Mouse (Mus musculus) hindbrain, embryonic 10.5 days (tissue): ENCODE data around the gene Mark1. TPM values are rescaled to one million over a fixed set of nuclear protein-coding genes. Genes with fewer than 3 reads are reported as not detected.

Experiments
- DNase-seq: peaks from one replicate; pipeline ENCODE4 v3.0.0-alpha.2; 2017; ENCODE audit warnings: low spot score
- H3K27ac ChIP-seq: fragments of 300-500 bp; sonication (generic); 2 replicates; pipeline ENCODE4 v1.5.1; 2016; ENCODE audit warnings: mild to moderate bottlenecking, moderate library complexity
- H3K27me3 ChIP-seq: fragments of 300-500 bp; sonication (generic); 2 replicates; pipeline ENCODE4 v1.6.1; 2016; ENCODE audit warnings: mild to moderate bottlenecking; ENCODE audit not compliant: poor library complexity, insufficient read depth, severe bottlenecking
- H3K36me3 ChIP-seq: fragments of 300-500 bp; sonication (generic); 2 replicates; pipeline ENCODE4 v1.6.1; 2016; ENCODE audit warnings: mild to moderate bottlenecking, moderate library complexity
- H3K4me1 ChIP-seq: fragments of 300-500 bp; sonication (generic); replicated peaks from 2 replicates; pipeline ENCODE4 v1.6.1; 2016; ENCODE audit warnings: mild to moderate bottlenecking
- H3K4me3 ChIP-seq: fragments of 300-500 bp; sonication (generic); 2 replicates; pipeline ENCODE4 v1.5.1; 2016; ENCODE audit warnings: mild to moderate bottlenecking, moderate library complexity
- H3K9me3 ChIP-seq: fragments of 300-500 bp; sonication (generic); 2 replicates; pipeline ENCODE4 v1.6.1; 2016; ENCODE audit warnings: mild to moderate bottlenecking, moderate library complexity
- WGBS: fragments of 180-500 bp; shearing (Covaris S2); methylation state at CpG from one replicate; pipeline ENCODE4 v1.1.7; 2016; 5-methylcytosine and 5-hydroxymethylcytosine counted together
- polyA plus RNA-seq: library from polyadenylated mRNA; unstranded; fragments of >200 nt; fragmentation: Nextera tagmentation; extraction: Ambion mirVana; gene quantifications from 2 replicates; pipeline ENCODE4 v1.2.1, GENCODE M21; 2016

Mark1 gene
- polyA plus RNA-seq, 1 experiment from 2014 or later, result 3.8 TPM

DNA sequence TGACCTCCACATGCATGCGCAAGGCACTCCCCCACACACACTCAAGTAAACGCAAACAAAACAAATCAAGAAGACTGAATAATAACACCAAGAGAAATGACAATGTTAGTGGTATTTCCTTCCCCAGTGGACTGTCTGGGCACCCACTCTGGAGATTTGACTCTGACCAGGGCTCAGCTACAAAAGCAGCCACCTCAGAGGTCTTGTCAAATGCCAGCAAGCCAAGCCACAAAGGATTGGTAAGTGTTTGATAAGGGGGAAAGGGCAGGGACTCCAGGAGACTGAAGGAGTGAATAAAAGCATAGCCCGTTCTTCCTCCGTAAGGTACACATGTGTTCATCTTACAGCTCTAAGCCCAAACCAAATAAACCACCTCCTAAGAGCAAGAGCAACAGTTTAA is 4.0 kb downstream of the Mark1 start:
- Histone ChIP-seq H3K36me3 (no peaks in the 10 kb centered on the region), H3K4me3 (no peak overlapping the region), H3K9me3 (no peaks in the 10 kb centered on the region), H3K27me3 (peaks cover 3% of the 10 kb centered on the region; the same call in 1 of the 2 replicates), H3K4me1 (peaks cover 36% of the 10 kb centered on the region), H3K27ac (no peak overlapping the region)
- WGBS, result 65% methylated on average over 4 of the region's 4 CpGs
- no peak for DNase-seq

DNA sequence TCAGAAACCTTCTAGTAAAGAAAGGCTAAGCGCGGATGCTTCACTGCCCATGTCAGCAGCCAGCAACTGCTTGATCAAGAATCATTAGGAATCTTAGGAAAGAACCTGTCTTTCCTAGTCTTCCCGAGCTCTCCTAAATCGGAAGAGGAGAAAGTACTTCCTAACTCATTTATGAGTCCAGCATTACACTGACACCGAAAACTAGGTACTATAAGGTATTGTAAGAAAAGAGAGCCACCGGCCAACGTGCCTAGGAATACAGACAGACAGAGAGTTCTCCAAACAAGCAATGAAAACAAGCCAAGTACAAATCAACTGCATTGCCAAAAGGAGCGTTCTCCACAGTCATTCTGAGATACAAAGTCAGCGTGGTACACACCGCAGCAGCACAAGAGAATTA is 8.2 kb downstream of the Mark1 start:
- Histone ChIP-seq H3K4me3 (no peak overlapping the region), H3K4me1 (peaks cover 41% of the 10 kb centered on the region), H3K9me3 (no peaks in the 10 kb centered on the region), H3K27me3 (no peaks in the 10 kb centered on the region), H3K27ac (no peak overlapping the region), H3K36me3 (no peaks in the 10 kb centered on the region)
- 93% methylated on average over 10 of the region's 10 CpGs for WGBS
- DNase-seq, result no peak

DNA sequence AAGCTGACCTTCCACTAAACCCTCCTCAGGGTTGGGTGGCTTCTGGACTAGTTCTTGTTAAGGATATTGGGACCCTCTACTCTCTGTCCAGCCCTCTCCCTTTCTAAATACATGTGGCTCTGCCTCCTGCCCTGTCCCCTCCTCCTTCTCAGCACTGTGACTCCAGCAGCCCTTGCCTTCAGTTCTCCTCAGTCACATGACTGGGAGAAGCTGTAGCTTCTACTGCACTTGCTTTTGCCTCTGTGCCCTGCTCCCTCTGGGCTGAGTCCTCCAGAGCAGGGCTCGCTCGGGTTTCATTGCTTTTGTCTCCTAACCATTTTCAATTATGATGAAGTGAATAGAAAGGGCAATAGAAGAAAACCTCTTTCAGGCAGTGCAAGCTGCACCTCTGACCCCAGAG is 12.6 kb downstream of the Mark1 start:
- H3K27ac ChIP-seq, result peak overlapping the region; percentile 76

DNA sequence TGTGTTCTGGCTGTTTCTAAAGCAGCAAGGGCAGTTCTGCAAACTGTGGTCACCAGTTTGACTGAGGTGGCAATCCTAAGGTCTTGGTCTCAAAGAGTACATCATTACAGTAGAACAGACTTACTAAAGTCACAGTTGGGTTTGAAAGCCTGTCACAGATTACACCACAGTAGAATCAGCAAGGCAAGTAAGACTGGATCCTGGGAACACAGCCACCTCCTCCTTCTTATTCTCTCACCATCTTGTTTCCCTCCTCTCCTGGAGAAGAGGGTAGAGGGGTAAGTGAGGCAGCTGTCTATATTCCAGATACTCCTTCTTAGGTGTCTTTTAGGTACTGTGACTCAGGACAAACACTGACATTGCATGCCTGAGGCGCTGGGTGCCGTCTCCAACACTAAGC is 14.6 kb downstream of the Mark1 start:
- H3K4me1 ChIP-seq, result peaks cover 31% of the 10 kb centered on the region
- no peak overlapping the region for H3K27ac ChIP-seq
- WGBS, result 87% methylated on average over 2 of the region's 2 CpGs
- no peak for DNase-seq
- no peaks in the 10 kb centered on the region for H3K9me3 ChIP-seq
- H3K4me3 ChIP-seq, result no peak overlapping the region
- H3K27me3 ChIP-seq, result no peaks in the 10 kb centered on the region
- H3K36me3 ChIP-seq, result peaks cover 13% of the 10 kb centered on the region

More for the DNA sequence above, 12.6 kb downstream of the Mark1 start:
- no peaks in the 10 kb centered on the region for H3K36me3 ChIP-seq
- H3K27me3 ChIP-seq, result no peaks in the 10 kb centered on the region
- peak; percentile 21 for DNase-seq
- WGBS, result 25% methylated on average over 2 of the region's 2 CpGs
- H3K4me3 ChIP-seq, result no peak overlapping the region
- H3K4me1 ChIP-seq, result peaks cover 33% of the 10 kb centered on the region
- no peaks in the 10 kb centered on the region for H3K9me3 ChIP-seq

DNA sequence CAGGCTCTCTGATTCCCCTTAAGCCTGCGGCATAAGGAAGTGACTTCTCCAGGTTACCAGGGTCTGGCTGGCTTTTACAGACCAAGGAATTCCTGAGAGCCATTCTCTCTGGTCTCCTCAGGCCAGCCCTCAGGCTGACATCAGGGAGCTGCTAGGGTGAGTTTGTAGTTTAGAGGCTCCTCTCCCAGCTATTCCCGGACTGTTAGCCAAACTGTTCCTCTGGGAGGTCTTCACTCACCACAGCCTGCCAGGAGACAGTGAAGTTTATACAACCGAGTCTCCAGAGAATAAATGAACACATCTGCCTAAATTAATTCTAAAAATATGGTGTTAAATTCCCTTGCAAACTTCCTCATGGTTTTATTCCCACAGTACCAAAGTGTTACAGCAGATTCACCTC is 15.6 kb downstream of the Mark1 start:
- DNase-seq, result no peak
- 58% methylated on average over 3 of the region's 3 CpGs for WGBS
- no peak overlapping the region for H3K4me3 ChIP-seq
- no peaks in the 10 kb centered on the region for H3K27me3 ChIP-seq
- H3K27ac ChIP-seq, result no peak overlapping the region
- H3K36me3 ChIP-seq, result peaks cover 13% of the 10 kb centered on the region
- H3K9me3 ChIP-seq, result no peaks in the 10 kb centered on the region
- H3K4me1 ChIP-seq, result peaks cover 26% of the 10 kb centered on the region

DNA sequence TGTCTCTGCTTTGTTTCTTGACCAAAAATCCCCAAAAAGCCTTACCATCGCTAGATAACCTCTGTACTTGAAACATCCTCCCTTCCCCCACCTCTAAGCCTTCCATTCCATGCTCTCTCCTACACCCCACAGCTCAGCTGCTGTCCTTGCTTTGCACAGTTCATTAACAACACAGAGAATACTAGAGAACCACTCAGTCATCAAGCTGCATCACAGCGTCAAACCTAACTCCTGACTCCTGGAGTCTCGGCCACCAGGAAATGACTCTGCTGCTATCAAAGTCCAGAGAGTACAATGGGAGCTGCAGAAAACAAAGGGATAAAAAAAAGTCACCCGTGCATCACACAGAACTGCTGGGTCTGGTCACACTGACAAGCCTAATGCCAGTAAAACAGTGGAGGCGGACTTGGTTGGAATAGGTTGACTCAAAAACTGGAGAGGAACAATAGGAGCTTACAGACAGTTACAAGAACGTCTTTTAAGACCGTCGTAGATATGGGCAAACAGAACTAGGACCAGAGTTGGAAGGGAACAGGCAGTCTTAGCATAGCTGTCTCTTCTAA is 27.1 kb downstream of the Mark1 start:
- 30% methylated on average over 8 of the region's 8 CpGs for WGBS
- Histone ChIP-seq H3K4me3 (no peak overlapping the region), H3K4me1 (peaks cover 12% of the 10 kb centered on the region), H3K9me3 (no peaks in the 10 kb centered on the region), H3K27ac (peak overlapping the region; percentile 43; the same call in 1 of the 2 replicates), H3K36me3 (no peaks in the 10 kb centered on the region), H3K27me3 (no peaks in the 10 kb centered on the region)
- no peak for DNase-seq

DNA sequence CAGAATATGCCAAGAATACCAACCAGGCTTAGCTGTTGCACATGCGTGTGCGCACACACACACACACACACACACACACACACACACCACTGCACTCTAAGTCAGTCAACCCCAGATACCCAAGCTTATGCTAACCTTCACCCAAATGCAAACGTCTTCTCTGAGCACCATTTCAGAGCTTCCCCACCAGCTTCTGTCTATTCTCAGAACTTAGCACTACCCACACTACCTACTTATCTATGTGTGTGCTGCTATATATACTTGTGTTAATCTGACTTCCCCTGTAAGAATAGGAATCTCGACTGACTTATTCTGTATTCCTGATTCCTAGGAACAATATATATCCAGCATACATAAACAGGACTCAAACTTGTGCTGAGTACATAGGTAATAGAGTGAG is 30.0 kb downstream of the Mark1 start:
- WGBS, result 88% methylated on average over 4 of the region's 4 CpGs
- H3K27ac ChIP-seq, result no peak overlapping the region

DNA sequence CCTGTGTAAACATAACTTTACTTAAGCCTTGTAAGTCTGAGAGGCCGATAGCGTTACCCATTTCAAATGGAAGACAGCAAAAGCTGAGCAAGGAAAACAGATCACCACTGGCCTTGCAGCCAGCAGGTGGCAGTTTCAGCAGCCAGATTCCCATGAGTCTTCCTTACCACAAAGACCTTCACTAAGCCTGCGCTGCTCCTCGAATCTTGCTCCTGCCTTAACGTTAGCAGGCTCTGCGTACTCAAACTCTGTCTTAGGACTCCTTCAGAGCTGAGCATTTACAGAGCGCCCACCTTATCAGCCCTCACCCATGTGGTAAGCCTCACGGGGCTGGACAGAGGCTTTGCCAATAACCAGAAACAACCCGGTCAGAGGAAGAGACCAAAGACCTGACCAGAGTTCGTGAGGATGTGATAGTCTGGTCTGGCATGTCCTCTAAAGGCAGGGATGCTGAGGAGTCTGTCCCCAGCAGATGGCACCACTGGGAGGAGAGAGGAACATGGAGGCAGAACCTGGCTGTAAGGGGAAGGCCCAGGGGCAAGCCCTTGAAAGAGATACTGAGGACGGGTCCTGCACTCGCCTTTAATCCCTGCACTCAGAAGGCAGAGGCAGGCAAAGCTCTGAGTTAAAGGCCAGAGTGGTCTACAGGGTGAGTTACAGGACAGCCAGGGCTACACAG is 33.5 kb downstream of the Mark1 start:
- Histone ChIP-seq H3K27me3 (no peaks in the 10 kb centered on the region), H3K36me3 (peaks cover 13% of the 10 kb centered on the region), H3K9me3 (peaks cover 10% of the 10 kb centered on the region), H3K4me3 (no peak overlapping the region), H3K27ac (no peak overlapping the region), H3K4me1 (peaks cover 6% of the 10 kb centered on the region; the same call in 1 of the 2 replicates)
- WGBS, result 58% methylated on average over 12 of the region's 12 CpGs
- DNase-seq, result peak; percentile 52

More for the DNA sequence above, 30.0 kb downstream of the Mark1 start:
- H3K9me3 ChIP-seq, result no peaks in the 10 kb centered on the region
- no peak for DNase-seq
- no peak overlapping the region for H3K4me3 ChIP-seq
- H3K4me1 ChIP-seq, result peaks cover 16% of the 10 kb centered on the region
- H3K36me3 ChIP-seq, result no peaks in the 10 kb centered on the region
- no peaks in the 10 kb centered on the region for H3K27me3 ChIP-seq

DNA sequence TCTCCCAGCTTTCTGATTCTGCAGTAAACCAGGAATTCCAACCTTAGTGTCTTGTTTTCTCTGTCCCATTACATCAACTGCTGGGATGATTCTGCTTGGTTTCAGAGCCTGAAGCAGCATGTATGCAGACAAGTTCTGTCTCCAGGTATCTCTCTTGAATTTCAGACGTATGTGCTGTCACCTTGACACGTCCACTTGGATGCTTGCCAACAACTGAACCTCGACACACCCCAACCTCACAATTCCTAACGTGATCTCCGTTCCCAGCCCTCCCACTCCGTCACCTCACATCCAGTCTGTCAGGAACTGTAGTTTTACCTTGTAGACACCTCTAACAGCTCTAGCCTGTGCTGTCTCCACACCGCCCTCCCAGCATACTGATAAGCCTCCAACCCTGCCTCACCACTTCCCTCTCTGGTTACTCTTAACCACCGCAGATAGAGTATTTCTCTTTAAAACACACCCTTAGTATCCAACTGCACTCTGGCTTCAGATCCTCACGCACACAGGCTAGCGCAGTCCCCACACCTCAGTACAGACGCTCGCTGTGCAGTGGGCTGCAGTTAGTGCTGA is 36.2 kb downstream of the Mark1 start:
- no peaks in the 10 kb centered on the region for H3K27me3 ChIP-seq
- H3K27ac ChIP-seq, result no peak overlapping the region
- H3K9me3 ChIP-seq, result peaks cover 12% of the 10 kb centered on the region
- DNase-seq, result no peak
- peaks cover 6% of the 10 kb centered on the region for H3K4me1 ChIP-seq
- 90% methylated on average over 12 of the region's 12 CpGs for WGBS
- H3K36me3 ChIP-seq, result peaks cover 15% of the 10 kb centered on the region
- H3K4me3 ChIP-seq, result no peak overlapping the region

DNA sequence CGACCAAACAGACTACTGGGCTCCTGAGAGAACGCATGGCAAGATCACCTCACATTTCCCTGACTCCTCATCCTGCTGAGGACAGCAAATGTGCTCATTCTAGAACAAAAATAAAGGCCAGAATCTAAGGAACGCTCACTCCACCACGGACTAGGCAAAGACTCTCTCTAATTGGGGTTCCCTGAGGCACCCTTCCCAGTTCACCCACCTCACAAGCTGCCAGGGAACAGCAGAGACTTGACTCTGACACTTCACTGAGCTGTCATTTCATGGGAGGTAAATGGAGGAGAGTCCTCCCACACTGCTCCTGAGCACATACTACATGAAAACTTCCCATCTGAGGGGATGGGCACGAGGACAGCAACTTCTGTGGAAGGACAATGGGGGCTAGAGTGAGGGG is 37.5 kb downstream of the Mark1 start:
- no peak overlapping the region for H3K27ac ChIP-seq
- H3K36me3 ChIP-seq, result peaks cover 21% of the 10 kb centered on the region
- peaks cover 6% of the 10 kb centered on the region for H3K4me1 ChIP-seq
- H3K4me3 ChIP-seq, result no peak overlapping the region
- 87% methylated on average over 5 of the region's 5 CpGs for WGBS
- no peaks in the 10 kb centered on the region for H3K27me3 ChIP-seq
- no peak for DNase-seq
- H3K9me3 ChIP-seq, result peaks cover 15% of the 10 kb centered on the region

DNA sequence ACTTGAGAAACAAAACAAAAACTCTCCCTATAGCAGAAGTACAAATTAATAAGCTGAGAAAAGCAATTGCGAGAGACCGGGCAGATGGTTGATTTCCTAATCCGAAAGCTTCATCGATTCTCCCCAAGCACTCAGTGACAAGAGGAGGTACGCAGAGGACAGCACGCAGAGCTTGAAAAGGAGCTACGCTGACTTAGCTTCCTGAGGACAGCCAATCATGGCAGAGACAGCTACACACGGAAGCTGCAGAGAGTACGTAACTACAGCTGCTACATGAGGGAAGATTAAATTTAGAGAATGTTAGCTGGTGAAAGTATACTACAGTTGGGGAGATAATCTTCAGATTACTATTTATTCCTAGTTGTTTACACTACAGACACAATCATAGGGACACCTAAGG is 40.6 kb downstream of the Mark1 start:
- Histone ChIP-seq H3K27ac (0 out of 2 replicates have a peak overlapping the region, but pooled peaks have one; percentile 8), H3K4me3 (no peak overlapping the region), H3K36me3 (peaks cover 22% of the 10 kb centered on the region), H3K4me1 (peaks cover 2% of the 10 kb centered on the region), H3K9me3 (peaks cover 21% of the 10 kb centered on the region), H3K27me3 (no peaks in the 10 kb centered on the region)
- no peak for DNase-seq
- 88% methylated on average over 9 of the region's 9 CpGs for WGBS

DNA sequence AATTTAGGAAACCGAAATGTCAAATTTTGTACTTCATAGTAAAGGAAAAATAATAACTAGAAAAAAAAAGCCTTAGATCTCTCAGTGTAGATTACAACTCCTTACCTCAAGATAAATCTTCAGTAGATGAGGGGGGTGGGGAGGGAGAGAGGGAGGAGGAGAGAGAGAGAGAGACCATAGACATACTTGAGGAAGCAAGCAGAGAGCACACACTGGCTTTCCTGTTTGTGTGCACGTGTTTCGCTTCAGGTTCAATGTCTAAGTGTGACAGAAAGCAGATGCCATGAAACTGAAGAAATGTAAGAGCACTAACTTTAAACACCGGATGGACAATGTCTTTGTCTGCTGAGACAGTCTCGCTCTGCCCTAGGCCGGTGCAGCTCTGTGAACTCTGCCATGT is 41.0 kb downstream of the Mark1 start:
- H3K27ac ChIP-seq, result 0 out of 2 replicates have a peak overlapping the region, but pooled peaks have one; percentile 8
- no peak for DNase-seq
- H3K27me3 ChIP-seq, result no peaks in the 10 kb centered on the region
- no peak overlapping the region for H3K4me3 ChIP-seq
- peaks cover 22% of the 10 kb centered on the region for H3K36me3 ChIP-seq
- peaks cover 21% of the 10 kb centered on the region for H3K9me3 ChIP-seq
- H3K4me1 ChIP-seq, result no peaks in the 10 kb centered on the region; the same call in none of the 2 replicates
- WGBS, result 85% methylated on average over 6 of the region's 6 CpGs

DNA sequence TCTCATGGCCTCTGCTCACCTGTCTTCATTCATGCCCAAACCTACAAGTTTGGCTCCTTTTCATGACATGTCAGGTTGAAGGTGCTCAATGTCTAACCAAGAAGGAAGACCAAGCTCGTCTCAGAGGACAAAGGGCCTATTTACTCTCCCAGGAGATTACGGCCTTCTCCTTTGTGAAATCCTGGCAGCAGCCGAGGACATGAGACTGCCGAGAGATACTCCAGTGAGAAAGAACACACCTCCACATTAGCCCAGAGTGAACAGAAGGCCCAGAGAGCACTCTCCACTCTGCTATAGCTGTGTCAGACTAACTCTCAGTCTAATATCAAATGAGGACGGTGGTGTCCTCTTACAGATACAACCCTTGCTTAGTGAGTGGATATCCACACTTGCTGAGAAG is 47.6 kb downstream of the Mark1 start:
- H3K27me3 ChIP-seq, result no peaks in the 10 kb centered on the region
- peaks cover 6% of the 10 kb centered on the region for H3K9me3 ChIP-seq
- 64% methylated on average over 5 of the region's 5 CpGs for WGBS
- DNase-seq, result no peak
- H3K4me1 ChIP-seq, result no peaks in the 10 kb centered on the region
- H3K27ac ChIP-seq, result no peak overlapping the region
- H3K4me3 ChIP-seq, result no peak overlapping the region
- H3K36me3 ChIP-seq, result 0 out of 2 replicates have a peak, but pooled peaks cover under 1% of the 10 kb centered on the region
